Mouse (Mus musculus): ENCODE measurements around the gene Hsd17b2. TPM values are rescaled to one million over a fixed set of nuclear protein-coding genes. Genes with fewer than 3 reads are reported as not detected.

The Hsd17b2 gene
- total RNA-seq (2014; fragmentation: Nextera tagmentation) (not detected in 2 replicates), total RNA-seq (2017) (not detected in 2 replicates)

DNA sequence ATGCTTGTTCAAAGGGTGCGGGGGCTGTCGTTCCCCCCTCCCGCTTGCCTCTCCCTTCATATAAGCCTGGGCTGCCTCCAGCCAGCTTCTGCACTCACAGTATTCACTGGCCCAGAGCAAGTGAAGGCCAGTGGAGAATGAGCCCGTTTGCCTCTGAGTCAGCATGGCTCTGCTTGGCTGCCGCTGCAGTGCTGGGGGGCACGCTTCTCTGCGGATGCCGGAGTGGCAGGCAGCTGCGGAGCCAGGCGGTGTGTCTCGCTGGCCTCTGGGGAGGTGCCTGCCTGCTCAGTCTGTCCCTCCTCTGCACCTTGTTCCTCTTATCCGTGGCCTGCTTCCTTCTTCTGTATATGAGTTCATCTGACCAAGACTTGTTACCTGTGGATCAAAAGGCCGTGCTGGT is at the start of gene Hsd17b2:
Gene Hsd17b2, plus strand, starts transcription at position 46 of the 400 bp plus-strand sequence.
- ATAC-seq (replicated peaks; ENCODE audit: poor library complexity, severe bottlenecking) = peak; percentile 65

GRCm38 (mm10) chr8:117652318-117652717 is 49.4 kb upstream of the Hsd17b2 start:
- ATAC-seq (replicated peaks; ENCODE audit: poor library complexity, severe bottlenecking) = no peak

DNA sequence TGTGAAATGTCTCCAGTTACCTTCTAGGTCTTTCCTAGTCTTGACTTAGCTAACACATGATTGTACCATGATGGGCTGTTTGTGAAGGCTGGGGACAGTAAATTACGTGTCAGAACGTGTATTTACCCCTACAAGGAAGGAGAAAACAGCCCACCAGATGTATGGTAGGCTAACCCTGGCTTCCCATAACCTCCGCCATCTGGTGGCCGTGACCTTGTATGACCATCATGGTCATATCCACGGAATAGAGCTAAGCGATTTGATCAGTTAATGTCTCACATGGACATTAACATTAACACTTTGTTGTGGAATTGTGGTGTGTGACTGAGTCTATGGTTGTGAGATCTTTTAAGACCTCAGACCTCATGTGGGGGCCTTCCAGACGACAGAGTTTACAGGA is 42.7 kb upstream of the Hsd17b2 start:
- peak; percentile 53 for ATAC-seq (replicated peaks; ENCODE audit: poor library complexity, severe bottlenecking)

DNA sequence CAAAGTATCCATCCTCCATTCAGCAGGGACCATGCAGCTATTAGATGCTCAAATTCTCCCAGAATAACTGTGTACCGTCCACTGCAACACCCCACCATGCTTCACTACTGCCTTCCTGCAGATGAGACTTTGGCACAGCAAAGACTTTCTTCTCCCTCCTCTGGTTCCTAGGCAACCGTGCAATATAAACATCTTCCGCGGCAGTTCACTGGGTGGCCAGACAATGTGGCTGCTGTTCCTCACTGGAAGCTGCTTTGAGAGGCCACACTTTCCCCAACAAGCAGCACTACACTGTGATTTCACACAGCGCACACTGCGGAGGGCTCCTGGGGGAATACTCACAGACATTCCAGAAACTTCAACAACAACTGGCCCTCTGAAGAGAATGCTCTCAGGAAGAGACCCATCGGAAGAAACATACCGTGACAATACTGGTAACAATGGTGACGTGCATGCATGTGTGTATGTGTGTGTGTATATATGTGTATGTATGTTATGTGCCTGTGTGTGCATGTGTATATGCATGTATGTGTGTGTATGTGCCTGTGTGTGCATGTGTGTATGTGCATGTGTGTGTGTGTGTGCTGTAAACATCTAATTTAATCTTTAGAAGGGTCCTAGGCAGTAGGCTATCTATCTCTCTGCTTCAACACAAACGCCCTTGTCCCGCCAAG is 41.2 kb upstream of the Hsd17b2 start:
- no peak for ATAC-seq (replicated peaks; ENCODE audit: poor library complexity, severe bottlenecking)

GRCm38 (mm10) chr8:117667349-117668124 is 34.2 kb upstream of the Hsd17b2 start:
- ATAC-seq (replicated peaks; ENCODE audit: poor library complexity, severe bottlenecking) = no peak

- no peak for ATAC-seq (replicated peaks; ENCODE audit: poor library complexity, severe bottlenecking)
These were observed 31.2 kb upstream of the Hsd17b2 start for GRCm38 (mm10) chr8:117670461-117670860.

DNA sequence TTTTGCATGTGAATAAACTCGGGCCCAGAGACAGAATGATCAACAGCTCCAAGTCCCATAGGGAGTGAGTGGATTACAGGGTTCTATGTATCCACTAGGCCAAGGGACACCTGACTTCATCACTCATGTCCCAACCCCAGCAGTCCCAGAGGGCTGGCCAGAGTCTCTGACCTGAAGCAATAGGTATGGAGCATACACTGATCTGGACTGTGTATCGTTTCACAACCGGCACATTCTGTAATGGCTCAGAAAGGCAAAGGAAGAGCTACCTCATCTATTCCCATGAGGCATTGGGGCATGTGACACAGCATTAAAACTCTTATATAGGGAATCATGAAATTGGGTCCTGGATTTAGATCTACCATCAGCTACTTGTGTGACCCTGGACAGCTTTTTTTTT is 29.1 kb upstream of the Hsd17b2 start:
- 0 out of 2 replicates have a peak, but pooled peaks have one; percentile 31 for ATAC-seq (replicated peaks; ENCODE audit: poor library complexity, severe bottlenecking)

DNA sequence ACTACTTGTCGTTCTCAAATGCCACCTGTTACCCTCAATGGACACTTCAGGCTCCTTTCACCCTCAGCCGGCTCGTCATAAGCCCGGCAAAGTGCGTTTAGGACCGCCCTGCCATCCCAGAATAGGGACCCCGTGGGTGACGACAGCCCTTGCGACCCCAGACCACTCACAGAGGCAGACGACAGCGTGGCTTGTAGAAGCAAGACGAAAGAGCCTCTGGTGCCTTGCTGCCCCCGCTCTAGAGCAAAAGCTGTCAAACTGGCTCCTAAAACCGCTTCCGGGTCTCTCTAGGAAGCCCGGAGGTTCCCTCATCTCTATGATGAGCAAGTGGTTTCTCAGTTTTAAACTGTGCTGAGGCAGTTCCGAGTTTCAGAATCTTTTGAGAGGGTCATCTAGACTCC is 28.3 kb upstream of the Hsd17b2 start, which contains the start of gene Sdr42e1:
Gene Sdr42e1, minus strand, starts transcription at position 260 of the 401 bp plus-strand sequence.
- ATAC-seq (replicated peaks; ENCODE audit: poor library complexity, severe bottlenecking) = peak; percentile 91

DNA sequence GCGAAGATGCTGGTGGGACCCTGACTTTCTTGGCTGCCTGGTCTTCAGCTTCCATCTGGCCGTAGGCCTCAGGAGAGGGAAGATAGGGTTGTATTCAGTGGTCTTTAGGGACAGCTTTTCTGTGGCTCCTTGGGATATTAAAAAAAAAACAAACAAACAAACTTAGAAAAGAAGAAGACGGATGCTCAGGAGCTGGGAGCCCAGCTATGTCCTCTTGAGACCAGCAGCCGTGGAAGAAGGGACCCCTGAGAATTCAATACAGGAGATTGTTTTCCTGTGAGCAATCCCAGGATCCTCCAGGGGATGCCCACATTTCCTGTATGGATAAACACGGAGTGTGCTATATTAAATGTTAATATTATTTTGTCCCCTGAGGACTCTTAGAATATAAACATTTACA is 26.5 kb upstream of the Hsd17b2 start:
- ATAC-seq (replicated peaks; ENCODE audit: poor library complexity, severe bottlenecking) = no peak

- ATAC-seq (replicated peaks; ENCODE audit: poor library complexity, severe bottlenecking) = no peak
These were observed 25.2 kb upstream of the Hsd17b2 start for GRCm38 (mm10) chr8:117676460-117676859.

DNA sequence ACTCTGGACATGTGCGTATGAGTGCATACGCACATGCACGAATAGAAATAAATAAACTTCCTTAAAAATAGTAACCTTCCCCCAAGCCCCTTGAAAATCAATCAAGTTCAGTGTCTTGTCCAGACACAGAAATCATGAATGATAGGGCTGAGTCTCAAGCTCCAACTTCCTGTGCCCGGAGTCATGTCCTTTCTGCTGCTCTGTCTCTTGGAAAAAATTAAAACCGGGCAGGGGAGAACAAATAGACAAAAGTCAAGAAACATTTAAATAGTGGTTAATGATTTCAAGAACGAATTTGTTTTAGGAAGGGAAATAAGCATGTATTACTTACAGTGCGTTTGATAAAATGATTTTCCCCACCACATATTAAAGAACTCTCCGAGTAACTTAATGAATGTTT is 24.7 kb upstream of the Hsd17b2 start:
- no peak for ATAC-seq (replicated peaks; ENCODE audit: poor library complexity, severe bottlenecking)

DNA sequence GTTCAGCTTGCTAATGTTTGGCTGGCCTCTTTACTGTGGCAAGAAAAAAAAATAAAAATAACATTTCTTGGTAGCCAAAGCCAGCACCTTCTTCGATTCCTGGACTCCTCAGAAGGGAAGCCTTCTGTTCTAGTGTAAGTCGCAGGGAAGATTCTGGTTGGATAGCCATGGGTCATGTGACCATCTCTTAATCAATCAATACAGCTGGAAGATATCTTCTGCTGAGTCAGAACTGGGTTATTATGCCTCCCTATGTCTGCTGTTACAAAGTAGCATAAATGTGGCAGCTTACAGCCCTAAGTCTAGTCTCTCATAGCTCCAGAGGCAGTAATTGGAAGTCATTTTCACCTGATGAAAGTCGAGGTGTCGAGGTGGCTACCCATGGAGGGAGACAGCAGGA is 23.1 kb upstream of the Hsd17b2 start:
- ATAC-seq (replicated peaks; ENCODE audit: poor library complexity, severe bottlenecking) = no peak

DNA sequence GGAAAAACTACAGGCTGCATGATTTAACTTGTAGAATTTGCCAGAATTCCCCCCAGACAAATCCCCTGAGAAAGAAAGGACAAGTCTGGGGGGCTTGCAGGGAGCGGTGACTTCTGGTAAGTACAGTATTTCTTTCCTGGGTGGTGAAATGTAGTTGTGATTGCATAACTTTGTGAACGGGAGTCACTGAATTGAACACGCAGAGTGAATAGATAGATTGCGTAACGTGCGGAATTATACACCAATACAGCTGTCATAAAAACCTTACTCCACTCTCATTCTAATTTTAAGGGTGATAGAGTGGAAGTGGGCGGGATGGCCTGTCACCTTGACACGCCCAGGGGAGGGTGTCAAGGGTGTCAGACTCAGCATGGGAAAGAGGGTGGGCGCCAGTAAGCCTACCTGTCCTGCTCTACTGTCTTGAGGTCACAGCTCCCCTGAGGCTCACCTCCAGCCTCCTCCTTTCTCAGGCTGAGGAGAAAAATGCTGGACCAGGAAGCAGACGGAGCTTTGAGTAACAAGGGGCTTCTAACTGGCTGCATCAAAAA is 17.7 kb upstream of the Hsd17b2 start:
- ATAC-seq (replicated peaks; ENCODE audit: poor library complexity, severe bottlenecking) = peak; percentile 94

- ATAC-seq (replicated peaks; ENCODE audit: poor library complexity, severe bottlenecking) = peak; percentile 25; the same call in 1 of the 2 replicates
These were observed 17.2 kb upstream of the Hsd17b2 start for GRCm38 (mm10) chr8:117684504-117684903.

GRCm38 (mm10) chr8:117687890-117688289 is 13.8 kb upstream of the Hsd17b2 start:
- no peak for ATAC-seq (replicated peaks; ENCODE audit: poor library complexity, severe bottlenecking)

DNA sequence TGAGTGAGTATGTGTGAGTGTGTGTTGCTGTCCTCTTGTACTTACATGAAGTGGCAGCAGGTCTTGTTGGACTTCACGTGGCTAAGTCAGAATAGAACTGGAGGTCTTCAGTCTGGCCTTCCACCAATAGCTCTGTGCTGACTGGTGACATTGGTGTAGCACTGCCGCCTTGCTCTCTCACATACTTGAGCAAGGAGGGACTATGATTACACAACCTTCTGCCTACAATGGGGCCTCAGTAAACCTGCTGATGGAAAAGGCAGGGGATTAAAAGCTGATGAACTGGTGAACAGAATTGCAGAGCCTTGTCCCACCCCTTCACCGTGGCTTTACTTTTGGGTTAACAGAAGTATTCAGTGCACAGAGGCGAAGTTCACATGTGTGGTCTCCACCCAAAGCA is 9.6 kb upstream of the Hsd17b2 start:
- peak; percentile 69 for ATAC-seq (replicated peaks; ENCODE audit: poor library complexity, severe bottlenecking)

DNA sequence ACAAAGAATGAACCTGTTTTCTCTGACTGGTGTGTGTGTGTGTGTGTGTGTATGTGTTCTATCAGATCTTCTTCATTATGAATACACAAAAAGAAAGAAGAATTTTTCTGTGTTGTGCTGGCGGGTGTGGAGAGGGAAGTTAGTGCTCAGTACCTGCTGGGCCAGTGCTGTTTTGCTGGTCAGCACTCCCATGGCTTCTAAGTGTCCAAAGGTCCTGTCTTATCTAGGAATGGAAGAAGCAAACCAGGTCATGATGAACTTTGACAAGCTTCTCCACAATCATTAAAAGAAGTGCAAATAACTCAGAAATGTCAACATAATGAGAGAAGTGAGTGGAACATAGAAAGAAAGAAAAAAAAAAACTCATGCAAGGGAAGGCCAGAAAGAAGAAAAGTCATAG is 6.1 kb upstream of the Hsd17b2 start:
- no peak for ATAC-seq (replicated peaks; ENCODE audit: poor library complexity, severe bottlenecking)

DNA sequence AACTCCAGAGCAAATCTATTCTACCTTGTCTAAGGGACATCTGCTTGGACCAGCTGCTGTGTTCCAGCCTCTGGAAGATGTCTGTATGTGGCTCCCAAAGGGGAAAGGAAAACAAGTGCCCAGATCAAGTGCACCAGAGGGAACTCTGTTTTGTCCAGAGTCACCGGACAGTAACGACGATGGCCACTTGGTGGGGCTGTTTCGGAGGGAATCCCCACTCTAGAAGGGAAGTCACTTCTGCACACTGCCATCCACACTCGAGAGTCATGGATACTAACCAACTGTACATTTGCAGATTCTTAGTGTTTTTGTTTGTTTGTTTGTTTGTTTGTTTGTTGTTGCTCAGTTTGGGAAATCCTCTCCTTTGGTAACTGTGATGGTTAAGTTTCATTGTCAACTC is 4.5 kb upstream of the Hsd17b2 start:
- peak; percentile 60 for ATAC-seq (replicated peaks; ENCODE audit: poor library complexity, severe bottlenecking)

GRCm38 (mm10) chr8:117700699-117701098 is 1.0 kb upstream of the Hsd17b2 start:
- peak; percentile 88 for ATAC-seq (replicated peaks; ENCODE audit: poor library complexity, severe bottlenecking)

DNA sequence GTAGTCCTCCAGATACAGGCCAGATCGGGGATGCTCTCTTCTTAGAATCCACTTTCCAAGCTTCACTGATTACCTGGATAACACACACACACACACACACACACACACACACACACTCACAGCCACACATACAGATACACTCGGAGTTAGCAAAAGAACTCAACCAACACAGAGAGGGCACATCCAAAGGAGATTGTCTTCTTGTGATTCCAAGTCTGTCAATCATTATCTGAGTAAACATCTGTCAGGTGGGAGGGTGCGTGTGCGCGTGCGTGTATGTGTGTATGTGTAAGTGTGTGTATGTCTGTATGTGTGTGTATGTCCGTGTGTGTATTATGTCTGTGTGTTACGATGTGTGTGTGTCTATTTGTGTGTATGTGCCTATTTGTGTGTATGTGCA is 458 bp upstream of the Hsd17b2 start:
- ATAC-seq (replicated peaks; ENCODE audit: poor library complexity, severe bottlenecking) = no peak

GRCm38 (mm10) chr8:117702701-117703100 is 997 bp downstream of the Hsd17b2 start:
- ATAC-seq (replicated peaks; ENCODE audit: poor library complexity, severe bottlenecking) = no peak

All from granulocyte monocyte progenitor cell, adult 5-6 weeks (primary cell).